Mouse (Mus musculus): Measurements from ENCODE around the gene Olfr514. TPM values are rescaled to one million over a fixed set of nuclear protein-coding genes. Genes with fewer than 3 reads are reported as not detected.
"Not testable (repeated sequence)": the region's sequence is repeated elsewhere in the genome, so short reads cannot be mapped to it uniquely, and the experiment has no call there.

Gene Olfr514
- polyA plus RNA-seq (2015; fragmentation: Nextera tagmentation; extraction: Ambion mirVana), result not detected in 2 replicates

- Histone ChIP-seq H3K9me3 (ENCODE audit: low read length) (peaks cover 4% of the 10 kb centered on the region; the same call in 1 of the 2 replicates), H3K4me2 (replicated peaks; ENCODE audit: low read depth, low read length) (no peak within 1 kb of the TSS), H3K4me3 (ENCODE audit: low read length) (no peak within 1 kb of the TSS), H3K27me3 (ENCODE audit: insufficient read depth, low read length) (no peaks in the 10 kb centered on the region), H3K27ac (ENCODE audit: low read length) (no peak within 1 kb of the TSS), H3K4me1 (ENCODE audit: insufficient read depth, low read length) (no peaks in the 10 kb centered on the region), H3K36me3 (ENCODE audit: insufficient read depth, low read length) (no peaks in the 10 kb centered on the region), H3K9ac (replicated peaks; ENCODE audit: low read length) (no peak within 1 kb of the TSS)
- no peak for ATAC-seq (ENCODE audit: low FRiP score, low TSS enrichment)
These were observed at the start of gene Olfr514 for GRCm38 (mm10) chr7:108825897-108826296. Gene Olfr514, minus strand, starts transcription at chr7:108825997.

GRCm38 (mm10) chr7:108872279-108872678 is 46.5 kb upstream of the Olfr514 start, which contains the start of gene Olfr517:
Gene Olfr517, minus strand, starts transcription at chr7:108872379.
- Histone ChIP-seq H3K9me3 (ENCODE audit: low read length) (no peaks in the 10 kb centered on the region), H3K4me2 (replicated peaks; ENCODE audit: low read depth, low read length) (no peak within 1 kb of the TSS), H3K9ac (replicated peaks; ENCODE audit: low read length) (no peak within 1 kb of the TSS), H3K36me3 (ENCODE audit: insufficient read depth, low read length) (no peaks in the 10 kb centered on the region), H3K27me3 (ENCODE audit: insufficient read depth, low read length) (no peaks in the 10 kb centered on the region), H3K27ac (ENCODE audit: low read length) (no peak within 1 kb of the TSS), H3K4me1 (ENCODE audit: insufficient read depth, low read length) (no peaks in the 10 kb centered on the region), H3K4me3 (ENCODE audit: low read length) (no peak within 1 kb of the TSS)
- ATAC-seq (ENCODE audit: low FRiP score, low TSS enrichment), result no peak
- 69% methylated on average over 2 of the region's 2 CpGs for WGBS

GRCm38 (mm10) chr7:108850429-108850828 is 24.6 kb upstream of the Olfr514 start, which contains the start of gene Olfr516:
Gene Olfr516, minus strand, starts transcription at chr7:108850529.
- Histone ChIP-seq H3K4me2 (replicated peaks; ENCODE audit: low read depth, low read length) (no peak within 1 kb of the TSS), H3K36me3 (ENCODE audit: insufficient read depth, low read length) (no peaks in the 10 kb centered on the region), H3K4me3 (ENCODE audit: low read length) (no peak within 1 kb of the TSS), H3K4me1 (ENCODE audit: insufficient read depth, low read length) (no peaks in the 10 kb centered on the region), H3K9ac (replicated peaks; ENCODE audit: low read length) (no peak within 1 kb of the TSS), H3K9me3 (ENCODE audit: low read length) (no peaks in the 10 kb centered on the region), H3K27me3 (ENCODE audit: insufficient read depth, low read length) (no peaks in the 10 kb centered on the region), H3K27ac (ENCODE audit: low read length) (no peak within 1 kb of the TSS)
- ATAC-seq (ENCODE audit: low FRiP score, low TSS enrichment), result no peak
- WGBS, result 91% methylated on average over 2 of the region's 2 CpGs

- not testable (repeated sequence) for H3K4me1 ChIP-seq (ENCODE audit: insufficient read depth, low read length); H3K27ac ChIP-seq (ENCODE audit: low read length); H3K27me3 ChIP-seq (ENCODE audit: insufficient read depth, low read length); H3K9me3 ChIP-seq (ENCODE audit: low read length); H3K36me3 ChIP-seq (ENCODE audit: insufficient read depth, low read length); H3K4me2 ChIP-seq (replicated peaks; ENCODE audit: low read depth, low read length); H3K4me3 ChIP-seq (ENCODE audit: low read length); H3K9ac ChIP-seq (replicated peaks; ENCODE audit: low read length); ATAC-seq (ENCODE audit: low FRiP score, low TSS enrichment)
- 44% methylated on average over 5 of the region's 5 CpGs for WGBS
These were observed 11.1 kb downstream of the Olfr514 start for GRCm38 (mm10) chr7:108814593-108815215.

GRCm38 (mm10) chr7:108797205-108797933 is 28.4 kb downstream of the Olfr514 start:
- Histone ChIP-seq H3K36me3 (ENCODE audit: insufficient read depth, low read length) (no peaks in the 10 kb centered on the region), H3K4me1 (ENCODE audit: insufficient read depth, low read length) (no peaks in the 10 kb centered on the region), H3K9me3 (ENCODE audit: low read length) (no peaks in the 10 kb centered on the region), H3K9ac (replicated peaks; ENCODE audit: low read length) (no peak overlapping the region), H3K27me3 (ENCODE audit: insufficient read depth, low read length) (no peaks in the 10 kb centered on the region), H3K4me3 (ENCODE audit: low read length) (no peak overlapping the region), H3K27ac (ENCODE audit: low read length) (0 out of 2 replicates have a peak overlapping the region, but pooled peaks have one; percentile 7), H3K4me2 (replicated peaks; ENCODE audit: low read depth, low read length) (no peak overlapping the region)
- peak; percentile 73; the same call in 1 of the 2 replicates for ATAC-seq (ENCODE audit: low FRiP score, low TSS enrichment)
- 31% methylated on average over 1 of the region's 1 CpGs for WGBS

Other genes starting within 250 kb of the Olfr514 start
- not detected in 2 replicates for gene Olfr506, start 215.2 kb downstream of the Olfr514 start, polyA plus RNA-seq (2015; fragmentation: Nextera tagmentation; extraction: Ambion mirVana)
- gene Olfr507, start 204.2 kb downstream of the Olfr514 start, polyA plus RNA-seq (2015; fragmentation: Nextera tagmentation; extraction: Ambion mirVana), result not detected in 2 replicates
- gene Olfr508, start 196.0 kb downstream of the Olfr514 start, polyA plus RNA-seq (2015; fragmentation: Nextera tagmentation; extraction: Ambion mirVana), result not detected in 2 replicates
- not detected in 2 replicates for gene Olfr509, start 174.1 kb downstream of the Olfr514 start, polyA plus RNA-seq (2015; fragmentation: Nextera tagmentation; extraction: Ambion mirVana)
- not detected in 2 replicates for gene Olfr510, start 159.6 kb downstream of the Olfr514 start, polyA plus RNA-seq (2015; fragmentation: Nextera tagmentation; extraction: Ambion mirVana)
- not detected in 2 replicates for gene Olfr512, start 112.7 kb downstream of the Olfr514 start, polyA plus RNA-seq (2015; fragmentation: Nextera tagmentation; extraction: Ambion mirVana)
- not detected in 2 replicates for gene Olfr513, start 75.0 kb downstream of the Olfr514 start, polyA plus RNA-seq (2015; fragmentation: Nextera tagmentation; extraction: Ambion mirVana)
- gene Olfr516, start 24.5 kb upstream of the Olfr514 start, polyA plus RNA-seq (2015; fragmentation: Nextera tagmentation; extraction: Ambion mirVana), result not detected in 2 replicates
- not detected in 2 replicates for gene Olfr517, start 46.4 kb upstream of the Olfr514 start, polyA plus RNA-seq (2015; fragmentation: Nextera tagmentation; extraction: Ambion mirVana)
- gene Olfr518, start 59.0 kb upstream of the Olfr514 start, polyA plus RNA-seq (2015; fragmentation: Nextera tagmentation; extraction: Ambion mirVana), result not detected in 2 replicates
- not detected in 2 replicates for gene Olfr519, start 68.4 kb upstream of the Olfr514 start, polyA plus RNA-seq (2015; fragmentation: Nextera tagmentation; extraction: Ambion mirVana)
- gene Nlrp10, start 104.2 kb upstream of the Olfr514 start, polyA plus RNA-seq (2015; fragmentation: Nextera tagmentation; extraction: Ambion mirVana), result 0.04 and 0.07 TPM in 2 replicates
- gene Eif3f, start 108.4 kb upstream of the Olfr514 start, polyA plus RNA-seq (2015; fragmentation: Nextera tagmentation; extraction: Ambion mirVana), result 80.0 and 88.3 TPM in 2 replicates
- gene Tub, start 124.3 kb upstream of the Olfr514 start, polyA plus RNA-seq (2015; fragmentation: Nextera tagmentation; extraction: Ambion mirVana), result 1.00 and 1.7 TPM in 2 replicates

Data from kidney, embryonic 16.5 days (tissue).